Comparison of ENCODE assay signal across 8 mouse cellular contexts in the genomic region with DNA sequence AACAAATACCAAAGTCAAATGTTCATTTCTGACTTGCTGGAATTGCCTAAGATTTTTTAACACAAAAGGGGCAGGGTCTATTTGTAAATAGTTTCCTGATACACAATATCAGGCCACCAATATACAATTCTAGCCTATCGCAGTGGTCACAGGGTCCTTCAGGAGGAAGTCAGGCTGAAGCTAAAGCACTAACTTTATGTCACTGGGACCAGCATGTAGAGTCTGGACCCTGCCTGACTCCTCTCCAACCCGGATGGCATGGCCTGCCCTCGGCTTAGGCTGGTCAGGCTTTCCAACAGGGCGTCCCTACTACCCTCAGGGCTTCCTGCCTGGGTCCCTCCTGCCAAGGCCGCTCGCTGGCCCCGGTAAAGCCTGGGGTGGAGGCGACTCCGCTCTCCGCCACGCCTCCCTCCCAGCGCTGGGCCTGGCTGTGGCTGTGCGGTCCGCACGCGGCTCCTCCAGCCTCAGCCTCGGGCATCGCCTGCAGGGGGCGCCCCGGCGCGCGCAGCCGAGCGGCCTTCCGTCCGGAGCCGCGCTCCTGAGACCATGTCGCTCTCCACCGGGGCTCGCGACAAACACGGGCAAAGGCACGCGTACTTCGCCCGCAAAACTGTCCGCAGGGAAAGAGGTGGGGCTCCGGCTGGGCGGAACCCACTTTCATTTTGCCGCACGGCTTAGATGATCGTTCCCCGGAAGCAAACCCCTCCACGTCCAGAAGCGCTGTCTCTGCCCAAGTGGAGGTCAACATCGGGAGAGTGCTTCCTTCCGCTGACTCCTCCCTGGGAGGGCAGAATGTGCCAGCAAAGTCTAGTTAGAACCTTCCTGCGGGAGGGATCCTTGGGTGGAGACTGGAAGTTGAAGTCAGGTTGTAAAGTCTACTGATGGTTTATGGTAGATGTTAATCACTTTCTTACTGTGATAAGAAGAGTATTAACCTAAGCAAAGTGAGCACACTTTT. TPM values are rescaled to one million over a fixed set of nuclear protein-coding genes. Genes with fewer than 3 reads are reported as not detected.
DNase-seq lines count a peak whose midpoint lies in the region; ATAC-seq and TF ChIP-seq lines count a peak whose summit lies in the region.
"Not testable (repeated sequence)": the region's sequence is repeated elsewhere in the genome, so short reads cannot be mapped to it uniquely, and the experiment has no call there.

No protein-coding gene starts in this region.

- TF ChIP-seq POLR2A in cortical plate, adult 2 months (IDR thresholded peaks at IDR 0.05; ENCODE audit: extremely low read depth, insufficient read depth, low read length): peak; percentile 52

- not testable (repeated sequence) for TF ChIP-seq CTCF in cortical plate, adult 2 months (IDR thresholded peaks at IDR 0.05; ENCODE audit: extremely low read depth, insufficient read depth, low read length)

- 0 out of 2 replicates have a peak overlapping the region, but pooled peaks have one; percentile 45 for H3K27ac ChIP-seq in cortical plate, adult 2 months (ENCODE audit: insufficient read depth, low read length)

- H3K4me1 ChIP-seq in cortical plate, adult 2 months (ENCODE audit: control insufficient read depth, insufficient read depth, low read length): not testable (repeated sequence)

- peak overlapping the region; percentile 47 for H3K4me3 ChIP-seq in cortical plate, adult 2 months (ENCODE audit: insufficient read depth, low read length)

- ATAC-seq in megakaryocyte, adult 5-6 weeks (ENCODE audit: poor library complexity, severe bottlenecking): peak; percentile 99

- peak; percentile 92 for DNase-seq in adipocyte (ENCODE audit: low spot score)
- DNase-seq in gastrocnemius, adult 8-10 months (ENCODE audit: low spot score in 2 of 2): peak; percentile 72 to 82
- DNase-seq in induced T-regulatory cell, adult 2 months (ENCODE audit: low read depth): peak; percentile 84
- DNase-seq in left cerebral cortex, adult 8-10 months (ENCODE audit: low spot score in 2 of 2): peak; percentile 69 to 74
- DNase-seq in right cerebral cortex, adult 2 months (ENCODE audit: low spot score in 2 of 2): peak; percentile 77 to 83
- peak; percentile 49 for DNase-seq in urinary bladder, postnatal 10 days (ENCODE audit: low spot score)

RNA-seq across cellular contexts. Expression of gene Nat8f1, which starts 21.3 kb away (rescaled TPM):
- 43.9 and 46.0 TPM in 2 replicates for polyA plus RNA-seq in cortical plate, adult 2 months (2012; rRNA removed)
- 1 to 10 TPM; 1.3 to 2.8 (median 1.9) TPM for total RNA-seq in gastrocnemius, adult 8-10 months (2022)
- 10 to 100 TPM; 21.8 to 24.5 (median 22.0) TPM for total RNA-seq in left cerebral cortex, adult 8-10 months (2022)
- total RNA-seq in megakaryocyte, adult 5-6 weeks (2015): 3.2 and 3.4 TPM in 2 replicates
- 1.5 and 2.4 TPM in 2 replicates for total RNA-seq in megakaryocyte, adult 5-6 weeks (2017)

RNA-seq across cellular contexts. Expression of gene Dusp11, which starts 24.7 kb away (rescaled TPM):
- polyA plus RNA-seq in cortical plate, adult 2 months (2012; rRNA removed): 94.9 and 97.4 TPM in 2 replicates
- total RNA-seq in gastrocnemius, adult 8-10 months (2022): 10 to 100 TPM; 19.5 to 23.2 (median 22.1) TPM
- total RNA-seq in left cerebral cortex, adult 8-10 months (2022): 10 to 100 TPM; 56.1 to 65.9 (median 61.6) TPM
- 83.4 and 85.5 TPM in 2 replicates for total RNA-seq in megakaryocyte, adult 5-6 weeks (2015)
- total RNA-seq in megakaryocyte, adult 5-6 weeks (2017): 50.3 and 64.2 TPM in 2 replicates

RNA-seq across cellular contexts. Expression of gene Tprkb, which starts 25.1 kb away (rescaled TPM):
- polyA plus RNA-seq in cortical plate, adult 2 months (2012; rRNA removed): 109 and 124 TPM in 2 replicates
- total RNA-seq in gastrocnemius, adult 8-10 months (2022): 10 to 100 TPM; 17.1 to 24.6 (median 20.0) TPM
- 10 to 100 TPM; 61.0 to 72.7 (median 62.6) TPM for total RNA-seq in left cerebral cortex, adult 8-10 months (2022)
- total RNA-seq in megakaryocyte, adult 5-6 weeks (2015): 14.9 and 16.2 TPM in 2 replicates
- total RNA-seq in megakaryocyte, adult 5-6 weeks (2017): 30.8 and 32.9 TPM in 2 replicates

RNA-seq across cellular contexts. Expression of gene Nat8f4, which starts 32.1 kb away (rescaled TPM):
- 11.6 and 12.0 TPM in 2 replicates for polyA plus RNA-seq in cortical plate, adult 2 months (2012; rRNA removed)
- total RNA-seq in gastrocnemius, adult 8-10 months (2022): under 1 TPM in 1 of 4 experiments, not detected in 3; 0.13 TPM
- total RNA-seq in left cerebral cortex, adult 8-10 months (2022): 1 to 10 TPM; 6.9 to 8.3 (median 7.7) TPM
- total RNA-seq in megakaryocyte, adult 5-6 weeks (2015): 0.18 and 0.25 TPM in 2 replicates
- 0.44 and 0.49 TPM in 2 replicates for total RNA-seq in megakaryocyte, adult 5-6 weeks (2017)

Comparison
In these comparisons a context has a peak if more than half of its experiments do, and no peak if none do; other contexts are left out.
1. Peak in every context shown above with its lines: DNase-seq, ATAC-seq, H3K4me3 ChIP-seq and H3K27ac ChIP-seq.
2. RNA of gene Nat8f1, which starts 21.3 kb away (total RNA-seq): 21.8 to 24.5 TPM in left cerebral cortex, adult 8-10 months; 1.5 to 3.4 TPM in megakaryocyte, adult 5-6 weeks and 1.3 to 2.8 TPM in gastrocnemius, adult 8-10 months; every median in the first group is over 4 times any median in the second.